Mouse (Mus musculus): ENCODE results near the gene Gm10037.
"Not testable (repeated sequence)": the region's sequence is repeated elsewhere in the genome, so short reads cannot be mapped to it uniquely, and the experiment has no call there.

Gm10037 gene

GRCm38 (mm10) chr13:67830911-67831336 is at the start of gene Gm10037:
Gm10037 (plus strand) TSS chr13:67831106.
- DNase-seq (ENCODE audit: low spot score in 2 of 2), result peak; percentile 56 to 59

DNA sequence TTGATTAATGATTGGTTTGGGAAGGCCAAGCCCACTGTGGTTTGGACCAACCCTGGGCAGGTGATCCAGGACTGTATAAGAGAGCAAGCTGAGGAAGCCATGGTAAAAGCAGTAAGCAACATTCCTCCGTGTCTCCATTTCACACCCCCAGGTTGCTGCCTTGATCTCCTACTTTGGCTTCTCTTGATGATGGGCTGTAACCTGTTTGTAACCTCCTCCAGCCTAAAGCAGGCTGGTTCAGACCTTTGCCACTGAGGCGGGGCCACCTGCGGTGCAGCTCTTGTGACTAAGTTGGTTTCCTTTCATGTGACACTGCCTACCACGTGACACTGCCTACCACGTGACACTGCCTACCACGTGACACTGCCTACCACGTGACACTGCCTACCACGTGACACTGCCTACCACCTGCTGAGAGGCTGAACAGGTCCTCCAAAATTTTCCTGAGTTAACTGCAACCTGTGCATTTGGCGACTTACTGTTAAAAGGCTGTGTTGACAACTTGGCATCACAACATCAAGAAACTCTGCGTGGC is 38.9 kb upstream of the Gm10037 start:
- DNase-seq (ENCODE audit: low spot score in 2 of 2), result no peak

GRCm38 (mm10) chr13:67798618-67799017 is 32.3 kb upstream of the Gm10037 start:
- no peak for DNase-seq (ENCODE audit: low spot score in 2 of 2)

- DNase-seq (ENCODE audit: low spot score in 2 of 2), result not testable (repeated sequence)
Observed at GRCm38 (mm10) chr13:67799151-67799550, 31.8 kb upstream of the Gm10037 start.

GRCm38 (mm10) chr13:67811651-67812210 is 19.2 kb upstream of the Gm10037 start:
- no peak for DNase-seq (ENCODE audit: low spot score in 2 of 2)

DNA sequence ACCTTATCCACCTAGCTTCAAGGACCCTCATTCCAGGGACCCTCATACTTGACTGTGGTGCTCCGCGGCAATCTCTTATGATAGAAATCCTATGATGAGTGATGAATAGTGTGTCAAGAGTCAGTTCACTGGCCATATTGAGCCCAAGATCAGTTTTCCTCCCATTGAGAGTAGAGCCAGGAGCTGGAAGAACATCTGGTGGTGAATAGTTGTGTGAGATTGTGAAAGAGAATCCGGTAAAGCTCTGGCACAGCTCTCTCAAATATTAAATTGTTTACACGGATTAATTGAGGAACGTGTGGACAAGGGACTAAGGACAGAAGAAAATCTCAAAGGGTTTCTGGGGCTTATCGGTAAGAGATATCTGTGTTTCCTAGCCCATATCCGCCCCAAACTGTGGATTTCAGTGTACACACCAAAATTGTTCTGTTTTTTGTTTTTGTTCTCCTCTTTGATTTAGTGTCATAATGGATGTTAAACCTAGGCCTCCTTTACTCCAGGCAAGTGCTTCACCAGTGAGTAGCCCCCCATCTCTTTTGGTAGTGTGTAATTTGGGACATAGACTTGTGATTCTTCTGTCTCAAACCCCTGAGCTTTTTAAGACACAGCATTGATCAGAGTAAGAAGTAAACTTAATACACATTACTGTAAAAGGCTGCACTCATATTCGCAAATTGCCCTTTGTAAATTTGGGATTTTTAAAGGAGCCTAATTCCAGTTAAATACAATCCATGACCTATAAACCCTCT is 17.8 kb upstream of the Gm10037 start:
- no peak for DNase-seq (ENCODE audit: low spot score in 2 of 2)

- DNase-seq (ENCODE audit: low spot score in 2 of 2), result peak; percentile 62 to 79
Observed at GRCm38 (mm10) chr13:67813710-67814660, 16.9 kb upstream of the Gm10037 start, which contains the start of gene Zfp273. Zfp273 (plus strand) TSS chr13:67813740.

GRCm38 (mm10) chr13:67818636-67819035 is 12.3 kb upstream of the Gm10037 start:
- DNase-seq (ENCODE audit: low spot score in 2 of 2), result no peak

DNA sequence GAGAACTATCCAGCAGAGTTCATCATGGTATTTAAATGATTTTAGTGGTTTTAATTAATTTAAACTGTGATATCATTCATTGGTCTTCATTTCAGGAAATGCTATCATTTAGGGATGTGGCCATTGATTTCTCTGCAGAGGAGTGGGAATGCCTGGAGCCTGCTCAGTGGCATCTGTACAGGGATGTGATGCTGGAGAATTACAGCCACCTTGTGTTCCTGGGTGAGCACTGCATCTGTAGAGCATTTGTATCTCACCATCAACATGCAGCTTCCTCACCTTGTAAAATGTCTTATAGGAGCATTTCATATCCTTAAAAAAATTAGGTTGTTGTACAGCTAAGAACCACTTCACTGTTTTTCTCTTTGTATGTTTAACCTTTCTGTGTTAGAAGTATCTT is 2.2 kb downstream of the Gm10037 start:
- not testable (repeated sequence) for DNase-seq (ENCODE audit: low spot score in 2 of 2)

DNA sequence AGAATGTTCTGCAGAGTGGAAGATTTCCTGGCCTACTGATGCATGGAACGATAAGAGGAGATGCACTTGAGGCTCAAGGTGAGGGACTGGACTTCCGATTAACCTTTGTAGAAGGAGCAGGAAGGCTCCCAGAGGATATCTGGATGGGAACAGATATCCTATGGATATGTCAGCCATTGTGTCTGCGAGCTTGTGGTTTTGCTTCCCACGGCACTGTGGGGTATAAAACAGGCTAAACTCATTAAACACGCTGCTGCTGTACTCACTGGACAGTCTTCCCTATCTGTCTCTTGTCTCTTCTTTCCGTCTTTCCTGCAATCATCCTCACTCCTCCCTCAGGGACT is 12.8 kb downstream of the Gm10037 start:
- DNase-seq (ENCODE audit: low spot score in 2 of 2), result no peak

DNA sequence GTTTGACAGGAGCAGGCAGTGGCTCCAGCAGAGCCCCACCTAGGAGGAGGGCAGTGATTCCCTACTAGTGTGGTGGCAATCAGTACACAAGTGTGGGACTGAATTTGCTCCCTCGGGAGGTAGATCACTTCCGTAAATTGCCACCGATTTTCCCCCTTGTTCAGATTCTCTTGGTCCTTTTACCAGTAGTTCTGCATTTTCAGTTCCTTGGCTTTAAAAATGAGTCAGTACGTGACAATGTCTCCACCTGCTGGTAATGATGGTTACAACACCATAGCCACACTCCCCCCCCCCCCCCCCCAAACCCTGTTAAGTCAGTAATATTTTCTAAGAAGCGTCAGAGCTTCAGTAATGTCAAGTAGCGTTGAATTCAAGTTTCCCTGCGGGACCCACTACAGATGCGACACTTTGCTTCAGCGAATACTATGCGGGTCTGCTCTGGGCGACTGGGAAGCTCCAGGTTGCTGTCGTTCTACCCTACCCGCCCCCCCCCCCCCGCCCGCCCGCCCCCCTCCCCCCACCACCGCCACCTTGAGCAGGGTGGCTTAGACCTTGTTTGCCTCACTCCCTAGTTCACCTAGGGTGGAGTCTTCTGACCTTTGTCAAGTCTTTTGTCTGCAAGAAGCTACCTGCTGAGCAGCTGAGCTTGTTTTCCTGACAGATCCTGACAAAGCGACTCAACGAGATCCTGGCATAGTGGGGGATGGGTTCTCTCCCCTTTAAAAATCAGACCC is 13.4 kb downstream of the Gm10037 start:
- peak in 1 of 2 experiments; percentile 19 for DNase-seq (ENCODE audit: low spot score in 2 of 2)

DNA sequence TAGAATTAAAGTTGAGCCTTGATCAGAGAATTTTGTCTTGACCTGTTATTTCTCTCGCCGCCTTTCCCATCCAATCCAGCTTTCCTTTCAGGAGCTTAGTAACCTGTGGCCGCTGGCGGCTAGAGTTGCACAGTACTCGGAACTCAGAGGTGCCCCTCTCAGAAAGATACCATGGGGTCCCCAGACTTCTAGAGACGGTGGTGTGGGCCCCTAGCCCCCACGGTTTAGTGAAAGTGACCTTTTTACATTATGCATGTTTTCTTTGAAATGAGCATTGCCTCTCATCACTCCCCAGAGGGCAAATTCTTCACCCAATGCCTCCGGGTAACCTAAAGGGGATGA is 13.9 kb downstream of the Gm10037 start:
- DNase-seq (ENCODE audit: low spot score in 2 of 2), result no peak

- DNase-seq (ENCODE audit: low spot score in 2 of 2), result no peak
Observed at GRCm38 (mm10) chr13:67850361-67850760, 19.5 kb downstream of the Gm10037 start.

DNA sequence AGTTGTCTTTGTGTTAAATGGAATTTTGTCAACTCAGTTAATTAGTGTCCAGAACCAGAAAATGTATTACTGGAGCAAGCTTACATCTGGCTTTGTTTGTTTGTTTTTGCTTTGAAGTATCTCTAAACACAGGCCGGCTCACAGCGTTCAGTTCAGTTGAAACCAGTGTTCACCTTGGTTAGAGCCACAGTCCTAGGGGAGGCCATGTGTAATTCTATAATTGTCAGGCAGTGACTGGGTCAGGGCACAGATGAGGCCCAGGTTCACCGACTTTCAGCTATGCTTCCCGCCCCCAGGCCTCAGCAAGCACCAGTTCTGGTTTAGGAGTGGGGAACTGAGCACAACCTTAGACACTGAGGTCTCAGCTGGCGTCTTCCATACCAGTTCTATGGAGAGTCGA is 22.2 kb downstream of the Gm10037 start:
- DNase-seq (ENCODE audit: low spot score in 2 of 2), result no peak

DNA sequence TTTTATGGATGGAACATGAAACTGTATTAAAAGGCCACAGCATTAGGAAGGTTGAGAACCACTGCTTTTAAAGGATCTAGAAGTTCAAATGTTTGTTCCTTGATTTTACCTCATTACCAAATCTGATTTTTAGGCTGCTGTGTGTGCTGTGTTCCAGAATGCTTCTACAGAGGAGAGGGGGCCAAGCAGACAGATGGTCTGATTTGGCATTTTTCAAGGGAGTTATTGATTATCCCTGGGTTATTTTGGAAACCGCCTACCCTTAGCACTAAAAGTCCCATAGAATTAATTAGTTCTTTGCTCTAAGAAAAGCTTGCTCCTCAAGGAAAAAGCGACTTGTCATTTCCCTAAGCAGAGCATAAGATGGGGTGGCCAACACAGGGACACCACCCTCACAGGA is 23.1 kb downstream of the Gm10037 start:
- no peak for DNase-seq (ENCODE audit: low spot score in 2 of 2)

DNA sequence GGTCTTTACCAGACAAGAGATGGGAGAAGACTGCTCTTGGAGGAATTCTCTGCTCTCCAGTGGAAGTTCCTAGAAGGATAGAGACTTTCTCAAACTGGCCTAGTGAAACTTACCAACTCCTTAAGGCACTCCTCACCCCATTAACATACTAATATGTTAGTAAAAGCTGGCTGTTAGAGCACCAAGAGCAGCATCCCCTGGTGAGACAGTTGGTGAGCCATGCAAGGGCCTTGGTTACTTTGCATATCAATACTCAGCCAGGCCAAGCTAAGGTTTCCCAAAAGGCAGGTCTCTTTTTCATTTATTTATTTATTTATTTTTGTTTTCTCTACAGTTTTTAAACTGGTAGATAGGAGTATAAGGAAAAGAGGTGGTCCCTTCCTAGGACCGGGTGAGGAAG is 26.4 kb downstream of the Gm10037 start:
- DNase-seq (ENCODE audit: low spot score in 2 of 2), result no peak

DNA sequence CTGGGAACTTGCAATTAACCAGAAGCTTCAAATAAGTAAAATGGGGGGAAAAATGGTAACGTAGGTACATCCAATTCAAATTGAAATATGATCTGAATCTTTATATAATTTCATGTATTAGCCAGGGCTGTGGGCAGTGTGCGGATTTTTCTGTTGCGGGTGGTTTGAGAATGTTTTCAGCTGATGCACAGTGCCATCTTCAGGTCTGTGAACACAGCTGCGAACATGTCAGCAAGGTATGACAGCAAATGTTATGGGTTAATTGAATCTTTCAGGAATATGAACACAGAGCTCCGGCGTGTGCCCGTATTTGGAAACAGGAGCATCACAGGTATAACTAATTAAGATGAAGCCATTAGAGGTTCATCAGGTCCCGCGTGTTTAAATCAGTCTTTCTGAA is 31.6 kb downstream of the Gm10037 start:
- no peak for DNase-seq (ENCODE audit: low spot score in 2 of 2)

- DNase-seq (ENCODE audit: low spot score in 2 of 2), result no peak
Observed at GRCm38 (mm10) chr13:67863026-67863425, 32.1 kb downstream of the Gm10037 start, which contains the start of gene BC048507. BC048507 (plus strand) TSS chr13:67863326.

DNA sequence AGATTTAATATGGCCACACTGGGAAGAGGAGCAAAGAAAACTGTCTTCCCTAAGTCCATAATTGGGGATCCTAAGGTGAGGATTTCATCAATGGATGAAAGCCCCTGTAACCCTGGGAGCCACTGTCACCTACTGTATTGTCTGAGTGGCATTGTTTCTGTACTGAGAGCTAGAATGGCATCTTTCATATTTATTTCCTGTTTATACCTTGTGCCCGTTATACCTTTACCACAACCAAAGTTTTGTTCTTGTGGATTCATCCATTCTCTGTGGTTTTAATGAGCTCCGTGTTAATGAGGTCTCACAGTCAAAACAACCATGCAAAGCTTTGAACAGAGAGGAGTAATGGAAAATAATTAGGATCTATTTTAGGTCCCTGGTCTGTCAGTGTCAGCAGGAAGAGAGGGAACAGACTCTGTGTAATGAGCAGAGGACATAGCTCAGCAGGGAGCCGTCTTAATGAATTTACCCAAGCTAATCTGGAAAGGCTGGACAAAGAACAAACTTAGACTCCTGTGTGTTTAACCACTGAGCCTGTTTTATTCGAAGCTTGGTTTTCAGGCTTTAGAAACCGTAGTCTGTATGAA is 34.0 kb downstream of the Gm10037 start:
- no peak for DNase-seq (ENCODE audit: low spot score in 2 of 2)

GRCm38 (mm10) chr13:67867899-67868298 is 37.0 kb downstream of the Gm10037 start:
- no peak for DNase-seq (ENCODE audit: low spot score in 2 of 2)

All from right cerebral cortex, postnatal 36 days (tissue).